Mouse (Mus musculus) urinary bladder, adult 2 months (tissue): ENCODE measurements around the gene Gbf1. TPM values are rescaled to one million over a fixed set of nuclear protein-coding genes. Genes with fewer than 3 reads are reported as not detected.

Experiments
- DNase-seq: peaks from one replicate; pipeline ENCODE4 v3.0.0; 2022; ENCODE audit warnings: low spot score
- polyA plus RNA-seq: library from polyadenylated mRNA; depleted of rRNA; stranded (reverse); fragments of >200 nt; gene quantifications from 2 replicates; pipeline ENCODE4 v1.2.3, GENCODE M21; 2012

Gbf1 gene
- polyA plus RNA-seq, 1 experiment: 56.3 TPM

DNA sequence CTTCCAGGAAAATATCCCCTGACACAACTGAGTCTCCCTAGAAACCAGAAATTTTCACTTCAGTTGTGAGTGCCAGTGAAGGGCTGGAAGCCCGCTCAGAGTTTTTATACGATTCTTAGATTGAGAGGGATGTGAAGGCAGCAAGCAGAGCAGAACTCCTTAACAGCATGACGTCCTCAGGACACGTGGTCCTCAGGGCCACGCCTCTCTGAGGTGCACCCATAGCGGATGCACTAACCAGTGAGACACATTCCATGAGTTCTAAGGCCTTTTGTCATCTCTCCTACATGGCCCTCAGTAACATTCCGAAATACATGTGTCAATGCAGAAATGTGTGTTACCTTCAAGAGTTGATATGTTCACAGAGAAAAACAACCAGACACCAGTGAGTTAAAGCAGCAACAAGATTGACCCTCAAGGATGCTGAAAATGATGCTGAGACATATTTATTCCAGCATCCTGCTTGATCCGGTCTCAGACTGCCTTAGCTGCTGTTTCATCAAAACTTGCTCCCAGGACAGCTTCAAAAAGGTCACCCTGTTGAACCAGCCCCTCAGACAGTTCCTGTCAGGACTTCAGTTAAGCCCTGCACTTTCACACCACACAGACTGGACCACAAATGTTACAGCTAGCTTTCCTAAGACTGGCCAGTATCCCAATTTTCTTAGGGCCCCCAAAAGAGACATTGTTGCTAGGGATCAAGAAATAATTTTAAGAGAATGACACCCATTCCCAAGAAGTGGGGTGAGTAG lies 148.2 kb downstream of the Gbf1 start:
- peak; percentile 13 for DNase-seq

DNA sequence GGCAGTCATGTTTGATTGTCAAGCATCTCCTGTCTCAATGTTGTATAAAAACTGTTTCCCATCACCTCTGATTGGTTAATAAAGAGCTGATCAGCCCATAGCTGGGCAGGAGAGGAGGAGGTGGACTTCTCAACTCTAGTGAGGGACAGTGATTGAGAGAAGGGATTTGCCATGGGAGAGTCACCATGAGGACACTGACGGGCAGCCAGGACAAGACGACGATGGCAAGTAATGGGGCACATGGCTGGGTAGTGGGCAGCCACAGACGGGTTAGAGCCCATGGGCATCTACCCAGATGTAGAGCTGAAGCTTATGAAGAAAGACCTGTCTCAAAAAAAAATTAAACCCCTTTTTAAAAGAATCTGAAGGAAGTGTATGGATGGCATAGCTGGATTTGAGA lies 150.2 kb downstream of the Gbf1 start:
- peak; percentile 7 for DNase-seq

DNA sequence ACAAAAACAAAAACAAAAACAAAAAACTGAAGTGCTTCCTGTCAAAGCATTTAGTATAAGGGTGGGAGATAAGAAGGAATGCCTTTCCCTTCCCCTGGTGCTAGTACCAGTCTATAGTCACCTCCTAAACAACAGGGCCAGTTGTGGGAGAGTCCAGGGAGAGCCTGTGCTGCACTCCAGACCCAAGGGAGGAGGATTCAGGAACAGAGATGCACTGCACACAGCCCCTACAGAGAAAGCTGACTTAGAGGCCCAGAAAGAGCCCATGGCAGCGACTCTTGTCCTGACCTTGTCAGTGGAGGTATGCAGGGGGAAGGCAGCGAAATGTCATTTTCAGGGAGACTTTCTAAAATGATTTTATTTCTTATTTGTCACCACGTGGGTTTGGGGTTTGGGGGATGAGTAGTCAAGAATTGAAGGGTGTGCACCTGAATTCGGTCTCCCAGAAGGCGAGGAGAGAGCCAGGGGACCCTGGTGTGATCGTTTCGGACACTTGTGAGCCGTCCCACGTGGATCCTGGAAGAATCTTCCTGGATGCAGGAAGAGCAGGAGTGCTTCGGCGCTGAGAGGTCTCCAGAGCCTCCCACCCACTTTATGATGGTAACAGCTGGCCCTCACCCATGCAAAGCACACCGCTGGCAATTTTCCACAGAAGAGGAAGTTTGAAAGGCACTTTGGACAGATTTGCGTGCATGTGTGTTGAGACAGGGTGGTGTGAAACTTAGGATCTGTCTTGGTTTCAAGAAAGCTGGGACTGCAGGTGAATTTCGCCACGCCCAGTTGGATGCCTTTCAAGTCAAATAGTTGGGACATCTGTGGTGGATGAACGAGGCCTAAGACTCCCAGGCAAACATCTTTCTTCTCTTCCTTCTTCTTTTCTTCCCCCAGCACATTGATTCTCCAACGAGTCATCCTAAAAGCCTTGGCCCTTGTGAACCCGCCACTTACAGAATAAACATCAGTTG lies 151.2 kb downstream of the Gbf1 start:
- peak; percentile 16 for DNase-seq

DNA sequence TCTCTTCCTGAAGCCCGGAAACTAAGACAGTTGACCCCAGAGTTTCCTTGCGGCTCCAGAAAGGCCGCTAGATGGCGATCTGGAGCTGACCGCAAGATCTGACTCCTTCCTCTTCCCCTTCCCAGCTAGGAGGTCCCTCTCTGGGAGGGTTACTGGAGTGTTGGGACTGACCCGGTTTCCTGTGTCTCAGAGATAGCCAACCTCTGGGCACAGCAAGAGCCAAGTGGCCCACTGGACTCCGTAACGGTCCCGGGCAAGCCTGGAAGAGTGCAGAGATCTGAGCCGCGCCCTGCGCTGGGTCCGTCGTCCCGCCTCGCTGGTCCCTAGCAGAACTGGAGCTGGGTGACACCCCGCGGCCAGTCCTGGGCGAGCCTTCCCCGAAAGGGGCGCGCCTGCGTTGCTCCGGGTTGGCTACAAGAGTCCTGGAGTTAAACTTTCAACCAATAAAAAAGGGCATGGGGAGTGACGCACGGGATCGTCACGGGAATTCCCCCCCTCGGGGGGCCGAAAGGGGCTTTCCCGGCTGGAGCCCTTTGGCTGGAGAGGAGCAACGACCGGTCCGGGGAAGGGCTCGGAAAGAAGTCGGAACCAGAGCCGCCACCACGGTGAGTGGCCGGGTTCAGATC lies 152.0 kb downstream of the Gbf1 start, which contains the start of gene Nfkb2:
Gene Nfkb2 (plus strand): TSS at position 105 of the 626 bp plus-strand sequence.
- DNase-seq: peak; percentile 86

DNA sequence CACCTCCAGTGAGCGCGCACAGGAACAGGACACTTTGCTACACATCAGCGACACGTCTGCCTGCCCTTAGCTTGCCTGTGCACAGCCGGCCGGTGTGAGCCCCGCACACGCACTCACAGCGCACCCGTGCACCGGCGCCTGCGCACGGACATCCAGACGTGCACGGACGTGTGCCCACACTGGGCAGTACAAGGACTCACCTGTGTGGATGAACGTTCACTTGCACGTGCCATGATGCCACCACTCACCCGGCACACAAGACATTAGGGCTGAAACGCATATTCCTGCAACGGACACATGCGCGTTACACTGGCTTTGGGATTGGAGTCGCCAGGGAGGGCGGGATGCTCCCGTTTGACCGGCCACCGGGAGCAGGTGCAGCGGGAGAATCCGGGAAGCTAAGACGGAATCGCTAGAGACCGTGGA lies 152.6 kb downstream of the Gbf1 start:
- no peak for DNase-seq

DNA sequence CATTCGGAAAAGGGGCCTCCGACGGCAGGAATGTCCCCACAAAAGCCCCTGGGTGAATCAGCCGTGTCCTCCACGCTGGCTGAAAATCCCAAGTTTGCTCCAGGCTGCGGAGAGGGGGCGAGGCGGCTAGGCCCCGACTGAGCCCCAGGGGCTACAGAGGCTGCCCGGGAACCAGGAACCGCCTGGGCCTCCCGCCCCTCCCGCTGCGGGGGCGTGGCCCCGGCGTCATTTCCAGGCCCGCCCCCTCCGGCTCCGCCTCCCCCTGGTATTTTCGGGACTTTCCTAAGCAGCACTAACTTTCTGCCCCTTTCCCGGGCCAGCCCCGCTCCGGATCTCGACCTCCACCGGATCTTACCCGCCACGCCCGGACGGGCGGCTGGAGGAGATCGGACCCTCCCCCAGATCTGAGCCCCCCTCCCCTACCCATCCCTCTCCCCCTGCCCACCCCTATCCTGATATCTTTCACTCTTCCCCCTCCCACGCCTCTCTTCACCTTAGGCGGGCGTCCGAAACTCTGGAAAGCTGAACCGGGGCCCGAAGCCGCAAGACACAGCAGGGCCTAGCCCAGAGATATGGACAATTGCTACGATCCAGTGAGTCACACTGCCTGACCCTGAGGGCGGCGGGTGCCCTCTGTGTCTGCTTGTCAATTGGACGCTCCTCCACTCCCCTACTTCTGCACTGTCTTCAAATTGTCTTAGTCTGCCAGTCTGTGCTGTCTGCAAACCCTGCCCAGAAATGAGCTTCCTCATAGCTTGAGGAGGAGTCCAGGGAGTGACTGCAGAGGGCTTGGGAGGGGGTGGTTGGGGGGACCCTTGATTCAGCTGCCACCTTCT lies 153.3 kb downstream of the Gbf1 start:
- peak; percentile 81 for DNase-seq

DNA sequence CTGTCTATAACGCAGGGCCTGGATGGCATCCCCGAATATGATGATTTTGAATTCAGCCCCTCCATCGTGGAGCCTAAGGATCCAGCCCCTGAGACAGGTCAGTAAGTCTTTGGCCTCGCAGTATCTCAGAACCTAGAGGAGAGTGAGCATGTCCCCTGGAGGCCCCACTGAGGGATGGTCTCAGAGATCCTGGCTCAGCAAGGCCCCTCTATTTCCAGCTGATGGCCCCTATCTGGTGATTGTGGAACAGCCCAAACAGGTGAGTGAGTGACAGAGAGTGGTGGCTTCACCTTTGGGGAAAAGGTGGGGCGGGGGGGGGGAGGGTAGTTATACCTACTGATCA lies 153.9 kb downstream of the Gbf1 start:
- DNase-seq: no peak

DNA sequence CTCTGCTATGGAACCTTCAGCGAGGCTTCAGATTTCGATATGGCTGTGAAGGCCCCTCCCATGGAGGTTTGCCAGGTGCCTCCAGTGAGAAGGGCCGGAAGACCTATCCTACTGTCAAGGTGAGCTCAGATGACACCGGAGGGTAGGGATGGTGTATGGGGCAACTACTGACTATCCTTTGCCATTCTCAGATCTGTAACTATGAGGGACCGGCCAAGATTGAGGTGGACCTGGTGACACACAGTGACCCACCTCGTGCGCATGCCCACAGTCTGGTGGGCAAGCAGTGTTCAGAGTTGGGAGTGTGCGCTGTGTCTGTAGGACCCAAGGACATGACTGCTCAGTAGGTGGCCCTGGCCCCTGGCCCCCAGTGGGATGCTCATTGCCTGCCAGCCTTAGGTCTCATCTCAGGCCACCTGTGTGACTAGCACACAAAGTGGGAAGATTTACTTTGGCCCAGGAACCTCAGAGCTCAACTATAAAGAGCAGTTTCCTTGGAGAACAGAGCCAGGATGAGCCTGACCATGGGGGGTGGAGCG lies 154.5 kb downstream of the Gbf1 start:
- DNase-seq: peak; percentile 17

DNA sequence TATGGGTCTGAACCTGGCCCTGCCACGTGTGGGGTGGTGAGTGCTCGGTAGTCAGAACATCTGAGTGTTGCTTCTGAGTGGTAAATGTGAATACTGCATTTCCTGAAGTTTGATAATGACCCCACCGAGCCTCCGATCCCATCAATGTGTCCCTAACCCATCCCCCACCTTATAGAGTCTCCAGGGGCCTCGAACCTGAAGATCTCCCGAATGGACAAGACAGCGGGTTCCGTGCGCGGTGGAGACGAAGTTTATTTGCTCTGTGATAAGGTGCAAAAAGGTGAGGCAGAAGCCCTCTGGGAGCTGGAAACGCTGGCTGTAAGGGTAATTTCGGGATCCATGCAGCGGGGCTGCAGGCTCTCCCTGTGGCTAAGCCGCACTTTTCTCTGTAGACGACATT lies 155.5 kb downstream of the Gbf1 start:
- peak; percentile 19 for DNase-seq

DNA sequence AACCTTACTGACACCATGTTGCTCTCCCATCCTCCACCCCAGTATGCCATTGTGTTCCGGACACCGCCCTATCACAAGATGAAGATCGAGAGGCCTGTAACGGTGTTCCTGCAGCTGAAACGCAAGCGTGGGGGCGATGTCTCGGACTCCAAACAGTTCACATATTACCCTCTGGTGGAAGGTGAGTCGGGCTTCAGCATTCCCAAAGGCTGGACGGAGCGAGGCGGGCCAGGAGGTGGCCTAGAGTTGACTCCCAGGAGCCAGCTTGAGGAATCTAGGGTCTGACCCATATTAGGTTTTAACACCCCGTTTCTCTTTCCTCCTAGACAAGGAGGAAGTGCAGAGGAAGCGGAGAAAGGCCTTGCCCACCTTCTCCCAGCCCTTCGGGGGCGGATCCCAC lies 156.0 kb downstream of the Gbf1 start:
- DNase-seq: peak; percentile 25

DNA sequence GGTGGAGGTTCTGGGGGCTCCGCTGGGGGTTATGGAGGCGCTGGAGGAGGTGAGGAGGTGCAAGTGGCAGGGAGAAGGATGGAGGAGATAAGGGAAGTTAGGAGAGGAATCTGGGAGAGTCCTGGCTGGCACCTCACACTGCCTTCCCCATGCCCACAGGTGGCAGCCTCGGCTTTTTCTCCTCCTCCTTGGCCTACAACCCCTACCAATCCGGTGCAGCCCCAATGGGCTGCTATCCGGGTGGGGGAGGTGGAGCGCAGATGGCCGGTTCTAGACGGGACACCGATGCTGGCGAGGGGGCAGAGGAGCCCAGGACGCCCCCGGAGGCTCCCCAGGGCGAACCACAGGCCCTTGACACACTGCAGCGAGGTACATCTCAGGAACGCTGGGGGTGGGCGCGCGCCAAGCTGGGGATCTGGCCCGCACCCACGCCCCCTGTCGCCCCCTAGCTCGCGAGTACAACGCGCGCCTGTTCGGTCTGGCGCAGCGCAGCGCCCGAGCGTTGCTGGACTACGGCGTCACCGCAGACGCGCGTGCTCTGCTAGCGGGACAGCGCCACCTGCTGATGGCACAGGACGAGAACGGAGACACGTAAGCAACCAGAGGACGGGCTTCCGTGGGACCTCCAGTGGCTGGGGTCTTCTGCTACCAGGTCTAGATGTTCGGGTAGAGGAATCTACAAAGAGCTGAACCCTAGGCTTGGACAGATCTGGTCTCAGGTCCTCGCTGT lies 156.6 kb downstream of the Gbf1 start:
- peak; percentile 73 for DNase-seq

DNA sequence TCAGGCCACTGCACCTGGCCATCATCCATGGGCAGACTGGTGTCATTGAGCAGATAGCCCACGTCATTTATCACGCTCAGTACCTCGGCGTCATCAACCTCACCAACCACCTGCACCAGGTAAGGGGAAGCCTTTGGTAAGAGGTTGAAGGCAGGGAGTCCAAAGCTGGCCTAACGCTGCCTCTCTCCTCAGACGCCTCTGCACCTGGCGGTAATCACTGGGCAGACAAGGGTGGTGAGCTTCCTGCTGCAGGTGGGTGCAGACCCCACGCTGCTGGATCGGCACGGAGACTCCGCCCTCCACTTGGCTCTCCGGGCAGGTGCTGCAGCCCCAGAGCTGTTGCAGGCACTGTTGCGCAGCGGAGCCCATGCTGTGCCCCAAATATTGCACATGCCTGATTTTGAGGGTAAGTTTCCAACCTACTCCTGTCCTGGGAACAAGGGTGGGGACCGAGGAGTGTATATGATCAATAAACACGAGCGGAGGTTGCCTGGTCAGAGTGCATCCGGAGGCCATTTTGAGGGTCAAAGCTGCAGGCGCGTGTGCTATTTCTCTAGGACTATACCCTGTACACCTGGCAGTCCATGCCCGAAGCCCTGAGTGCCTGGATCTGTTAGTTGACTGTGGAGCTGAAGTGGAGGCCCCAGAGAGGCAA lies 157.5 kb downstream of the Gbf1 start:
- DNase-seq: peak; percentile 21

DNA sequence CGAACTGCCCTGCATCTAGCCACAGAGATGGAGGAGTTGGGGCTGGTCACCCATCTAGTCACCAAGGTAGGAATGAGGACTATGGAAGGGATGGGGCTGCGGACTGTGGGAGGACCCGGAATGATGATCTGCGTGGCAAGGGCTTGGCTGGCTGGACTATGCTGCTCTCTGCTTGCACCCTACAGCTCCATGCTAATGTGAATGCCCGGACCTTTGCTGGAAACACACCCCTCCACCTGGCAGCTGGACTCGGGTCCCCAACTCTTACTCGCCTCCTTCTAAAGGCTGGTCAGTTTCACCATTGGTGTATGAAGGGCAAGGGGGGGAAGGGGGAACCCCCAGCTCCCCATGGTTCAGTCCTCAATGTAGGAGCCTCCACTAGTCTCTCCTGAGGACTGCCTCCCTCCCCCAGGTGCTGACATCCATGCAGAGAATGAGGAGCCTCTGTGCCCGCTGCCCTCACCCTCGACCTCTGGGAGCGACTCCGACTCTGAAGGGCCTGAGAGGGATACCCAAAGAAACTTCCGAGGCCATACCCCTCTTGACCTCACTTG lies 158.1 kb downstream of the Gbf1 start:
- no peak for DNase-seq

DNA sequence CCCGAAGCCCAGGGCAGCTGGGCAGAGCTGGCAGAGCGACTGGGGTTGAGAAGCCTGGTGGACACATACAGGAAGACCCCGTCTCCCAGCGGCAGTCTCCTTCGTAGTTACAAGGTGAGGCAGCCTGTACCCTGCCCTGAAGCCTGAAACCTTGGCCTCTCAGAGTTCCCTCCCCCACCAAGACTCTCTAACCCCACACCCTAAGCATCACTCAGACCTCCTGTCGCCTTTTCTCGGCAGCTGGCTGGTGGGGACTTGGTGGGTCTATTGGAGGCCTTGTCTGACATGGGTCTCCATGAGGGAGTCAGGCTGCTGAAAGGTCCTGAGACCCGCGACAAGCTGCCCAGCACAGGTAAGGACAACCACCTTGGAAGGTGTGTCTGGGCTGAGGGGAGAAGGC lies 159.0 kb downstream of the Gbf1 start:
- DNase-seq: peak; percentile 19

DNA sequence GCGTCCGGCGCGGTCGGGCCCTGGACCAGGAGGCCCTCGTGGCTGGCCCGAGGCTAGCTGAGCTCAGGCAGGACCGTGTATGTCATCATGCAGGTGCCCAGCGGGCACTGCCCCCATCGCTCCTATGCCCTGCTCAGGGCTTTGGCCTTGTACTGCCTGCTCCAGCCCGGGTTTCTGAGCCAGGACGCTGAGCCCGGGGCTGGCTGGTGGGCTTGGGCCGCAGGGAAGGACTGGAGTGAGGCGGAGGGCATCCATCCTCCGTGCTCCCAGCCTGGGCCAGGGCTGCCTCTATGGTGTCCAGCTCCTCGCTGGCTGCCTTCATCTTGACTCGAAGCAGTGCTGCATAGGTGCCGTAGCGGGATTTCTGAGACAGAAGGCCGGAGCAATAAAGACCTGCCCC lies 160.3 kb downstream of the Gbf1 start:
- DNase-seq: peak; percentile 21

DNA sequence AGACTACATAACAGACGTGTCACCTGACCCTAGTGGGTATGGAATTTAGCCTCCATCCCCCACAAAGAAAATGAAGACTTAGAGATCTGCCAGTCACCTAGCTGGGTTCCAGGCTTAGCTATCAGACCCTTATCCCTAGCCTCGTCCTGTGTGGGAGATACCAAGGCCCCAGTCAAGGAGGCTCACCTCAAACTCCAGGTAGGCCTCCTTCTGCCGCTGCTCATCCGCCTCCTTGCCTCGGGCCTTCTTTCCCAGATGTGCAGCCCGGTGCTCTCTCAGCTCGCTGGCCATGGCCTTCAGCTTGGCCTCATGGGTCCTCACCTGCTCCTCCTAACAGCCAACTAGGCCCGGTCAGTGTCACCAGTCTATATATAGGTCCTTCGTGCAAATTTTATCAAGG lies 160.8 kb downstream of the Gbf1 start:
- DNase-seq: peak; percentile 15

DNA sequence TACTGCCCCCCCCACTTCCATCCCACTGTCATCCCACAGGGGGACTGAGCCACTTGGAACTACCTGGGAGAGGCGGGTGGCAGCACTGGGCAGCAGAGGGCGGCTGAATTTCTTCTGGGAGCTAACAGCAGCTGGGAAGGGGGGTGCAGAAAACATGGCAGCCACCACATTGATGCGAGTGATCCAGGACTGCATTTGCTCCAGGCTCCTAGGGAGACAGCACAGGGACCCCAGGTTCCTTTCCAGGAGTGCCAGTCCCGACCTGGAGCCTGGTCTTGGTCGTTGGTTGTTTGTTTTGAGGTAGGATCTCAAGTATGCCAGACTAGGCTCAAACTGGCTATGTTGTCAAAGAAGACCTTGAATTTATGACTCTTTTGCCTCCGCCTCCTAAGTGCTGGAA lies 161.3 kb downstream of the Gbf1 start:
- DNase-seq: peak; percentile 19

DNA sequence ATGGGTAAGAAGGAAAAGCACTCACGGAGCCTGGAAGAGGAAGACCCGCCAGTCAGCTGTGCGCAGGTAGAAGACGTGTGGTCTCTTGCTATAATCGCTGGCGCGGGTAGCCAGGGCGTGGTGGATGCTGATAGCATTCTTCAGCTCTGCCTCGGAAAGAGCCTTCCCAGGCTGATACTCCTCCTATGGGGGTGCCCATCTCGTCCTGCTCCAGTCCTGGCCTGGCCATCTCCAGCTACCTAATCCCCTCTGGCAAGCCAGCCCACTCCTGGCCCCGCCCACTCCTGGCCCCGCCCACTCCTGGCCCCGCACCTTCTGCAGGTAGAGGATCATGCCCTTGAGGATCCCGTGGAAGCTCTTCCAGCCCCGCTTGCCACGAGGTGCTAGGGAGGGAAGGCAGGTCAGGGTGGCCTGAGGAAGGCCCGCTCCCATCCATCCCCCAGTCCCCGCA lies 161.9 kb downstream of the Gbf1 start:
- no peak for DNase-seq
